Mouse (Mus musculus): ENCODE results near the gene Fibin.

The Fibin gene

GRCm38 (mm10) chr2:110316116-110316883, 46.7 kb downstream of the Fibin start:
- ChIA-PET POLR2A (no interaction called here), CTCF (no interaction called here)

GRCm38 (mm10) chr2:110314509-110315155, 48.4 kb downstream of the Fibin start, which contains the start of gene Bbox1:
Gene Bbox1 (minus strand): TSS chr2:110314560.
- POLR2A ChIA-PET: no interaction called here
- CTCF ChIA-PET: interaction anchor here in 1 of 4 experiments (0.6 to 1.4 kb wide), 2 partner anchors 85 to 87 kb away, joined by 4 read pairs; no protein-coding TSS in a partner anchor

GRCm38 (mm10) chr2:110314074-110314473, 48.9 kb downstream of the Fibin start:
- ChIA-PET CTCF (interaction anchor here in 1 of 4 experiments (0.6 to 1.4 kb wide), 2 partner anchors 85 to 87 kb away, joined by 4 read pairs; no protein-coding TSS in a partner anchor), POLR2A (no interaction called here)

- CTCF ChIA-PET: interaction anchor here in 1 of 4 experiments (1.4 kb wide), 1 partner anchor 84 kb away, joined by 4 read pairs; no protein-coding TSS in a partner anchor
- POLR2A ChIA-PET: no interaction called here
Measured at GRCm38 (mm10) chr2:110313305-110313824, 49.6 kb downstream of the Fibin start.

Measured in embryonic stem cell, embryonic (primary cell).